Mouse (Mus musculus): ENCODE results near the gene Tulp1.
"Not testable (repeated sequence)": the region's sequence is repeated elsewhere in the genome, so short reads cannot be mapped to it uniquely, and the experiment has no call there.

Tulp1 gene

GRCm38 (mm10) chr17:28365122-28365521, at the start of gene Tulp1:
TSS of gene Tulp1 (minus strand) at chr17:28365222.
- no peak for DNase-seq (ENCODE audit: low spot score in 2 of 2)

- no peak for DNase-seq (ENCODE audit: low spot score in 2 of 2)
Observed at GRCm38 (mm10) chr17:28411381-28411960, 46.4 kb upstream of the Tulp1 start.

GRCm38 (mm10) chr17:28410731-28411130, 45.7 kb upstream of the Tulp1 start:
- no peak for DNase-seq (ENCODE audit: low spot score in 2 of 2)

- DNase-seq (ENCODE audit: low spot score in 2 of 2): no peak
Observed at GRCm38 (mm10) chr17:28408251-28408918, 43.4 kb upstream of the Tulp1 start.

- peak; percentile 87 to 88 for DNase-seq (ENCODE audit: low spot score in 2 of 2)
Observed at GRCm38 (mm10) chr17:28407418-28408250, 42.6 kb upstream of the Tulp1 start.

GRCm38 (mm10) chr17:28406471-28406870, 41.4 kb upstream of the Tulp1 start:
- no peak for DNase-seq (ENCODE audit: low spot score in 2 of 2)

- DNase-seq (ENCODE audit: low spot score in 2 of 2): not testable (repeated sequence)
Observed at GRCm38 (mm10) chr17:28404745-28405144, 39.7 kb upstream of the Tulp1 start.

GRCm38 (mm10) chr17:28404301-28404700, 39.3 kb upstream of the Tulp1 start:
- DNase-seq (ENCODE audit: low spot score in 2 of 2): no peak

GRCm38 (mm10) chr17:28394994-28395393, 30.0 kb upstream of the Tulp1 start:
- DNase-seq (ENCODE audit: low spot score in 2 of 2): no peak

GRCm38 (mm10) chr17:28394051-28394765, 29.2 kb upstream of the Tulp1 start:
- DNase-seq (ENCODE audit: low spot score in 2 of 2): no peak

GRCm38 (mm10) chr17:28391568-28392432, 26.8 kb upstream of the Tulp1 start:
- DNase-seq (ENCODE audit: low spot score in 2 of 2): no peak

GRCm38 (mm10) chr17:28388534-28388933, 23.5 kb upstream of the Tulp1 start:
- no peak for DNase-seq (ENCODE audit: low spot score in 2 of 2)

GRCm38 (mm10) chr17:28386150-28386905, 21.3 kb upstream of the Tulp1 start:
- peak; percentile 63 to 66 for DNase-seq (ENCODE audit: low spot score in 2 of 2)

GRCm38 (mm10) chr17:28384298-28384697, 19.3 kb upstream of the Tulp1 start:
- DNase-seq (ENCODE audit: low spot score in 2 of 2): no peak

- DNase-seq (ENCODE audit: low spot score in 2 of 2): no peak
Observed at GRCm38 (mm10) chr17:28380255-28380654, 15.2 kb upstream of the Tulp1 start.

- no peak for DNase-seq (ENCODE audit: low spot score in 2 of 2)
Observed at GRCm38 (mm10) chr17:28375592-28376061, 10.6 kb upstream of the Tulp1 start.

- no peak for DNase-seq (ENCODE audit: low spot score in 2 of 2)
Observed at GRCm38 (mm10) chr17:28374494-28374893, 9.5 kb upstream of the Tulp1 start.

- peak; percentile 32 to 45 for DNase-seq (ENCODE audit: low spot score in 2 of 2)
Observed at GRCm38 (mm10) chr17:28373821-28374220, 8.8 kb upstream of the Tulp1 start.

GRCm38 (mm10) chr17:28371941-28372340, 6.9 kb upstream of the Tulp1 start:
- DNase-seq (ENCODE audit: low spot score in 2 of 2): no peak

GRCm38 (mm10) chr17:28371286-28371685, 6.3 kb upstream of the Tulp1 start:
- DNase-seq (ENCODE audit: low spot score in 2 of 2): no peak

Measured in spleen, postnatal 36 days (tissue).